Mouse (Mus musculus): ENCODE measurements around the gene Zfp811.
"Not testable (repeated sequence)": the region's sequence is repeated elsewhere in the genome, so short reads cannot be mapped to it uniquely, and the experiment has no call there.

Gene Zfp811

DNA sequence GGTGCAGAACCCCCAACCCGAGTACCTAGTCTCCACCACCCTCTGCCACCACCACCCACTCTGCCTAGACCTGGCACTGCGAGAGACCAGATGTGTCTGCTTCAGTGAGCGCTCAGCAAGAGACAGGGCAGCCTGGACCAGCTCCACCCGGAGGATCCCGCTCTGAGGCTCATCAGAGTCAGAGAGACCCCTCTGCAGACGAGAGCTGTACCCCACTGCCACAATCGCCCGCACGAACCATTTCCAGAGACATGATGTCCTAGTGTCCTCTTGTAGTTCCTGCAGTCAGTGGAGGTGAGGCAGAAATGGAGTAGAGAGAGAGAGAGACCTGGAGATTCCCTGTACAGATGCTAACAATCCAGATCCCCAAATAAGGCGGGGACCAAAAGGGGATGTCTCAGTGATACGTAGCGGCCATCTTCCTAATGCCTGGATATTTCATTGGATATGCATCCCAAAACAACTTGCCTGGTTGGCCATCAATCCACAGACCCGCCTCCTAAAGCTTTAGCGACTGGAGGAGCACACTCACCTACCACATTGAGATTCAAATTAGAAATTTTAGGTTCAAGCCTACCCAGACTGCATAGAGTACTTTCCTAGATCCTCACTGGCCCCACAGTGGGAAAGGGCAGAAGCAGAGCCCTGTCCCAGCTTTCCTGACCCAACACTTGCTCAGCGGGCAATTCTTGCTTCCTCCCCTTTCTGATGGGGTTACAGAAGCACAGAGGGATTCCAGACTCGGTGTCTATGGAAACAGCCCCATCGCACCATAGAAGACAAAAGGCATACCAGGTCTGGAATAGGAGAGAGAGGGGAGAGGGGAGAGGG is at the start of gene Zfp811:
Gene Zfp811 (minus strand): TSS at position 388 of the 831 bp plus-strand sequence.
- DNase-seq, result peak; percentile 57 to 69

- DNase-seq, result not testable (repeated sequence)
Measured at GRCm38 (mm10) chr17:32856713-32857112, 47.0 kb upstream of the Zfp811 start.

- DNase-seq, result no peak
Measured at GRCm38 (mm10) chr17:32851581-32851980, 41.9 kb upstream of the Zfp811 start.

GRCm38 (mm10) chr17:32841388-32841787 is 31.7 kb upstream of the Zfp811 start:
- DNase-seq, result no peak

- no peak for DNase-seq
Measured at GRCm38 (mm10) chr17:32839083-32839802, 29.5 kb upstream of the Zfp811 start.

- DNase-seq, result no peak
Measured at GRCm38 (mm10) chr17:32830418-32830782, 20.7 kb upstream of the Zfp811 start.

DNA sequence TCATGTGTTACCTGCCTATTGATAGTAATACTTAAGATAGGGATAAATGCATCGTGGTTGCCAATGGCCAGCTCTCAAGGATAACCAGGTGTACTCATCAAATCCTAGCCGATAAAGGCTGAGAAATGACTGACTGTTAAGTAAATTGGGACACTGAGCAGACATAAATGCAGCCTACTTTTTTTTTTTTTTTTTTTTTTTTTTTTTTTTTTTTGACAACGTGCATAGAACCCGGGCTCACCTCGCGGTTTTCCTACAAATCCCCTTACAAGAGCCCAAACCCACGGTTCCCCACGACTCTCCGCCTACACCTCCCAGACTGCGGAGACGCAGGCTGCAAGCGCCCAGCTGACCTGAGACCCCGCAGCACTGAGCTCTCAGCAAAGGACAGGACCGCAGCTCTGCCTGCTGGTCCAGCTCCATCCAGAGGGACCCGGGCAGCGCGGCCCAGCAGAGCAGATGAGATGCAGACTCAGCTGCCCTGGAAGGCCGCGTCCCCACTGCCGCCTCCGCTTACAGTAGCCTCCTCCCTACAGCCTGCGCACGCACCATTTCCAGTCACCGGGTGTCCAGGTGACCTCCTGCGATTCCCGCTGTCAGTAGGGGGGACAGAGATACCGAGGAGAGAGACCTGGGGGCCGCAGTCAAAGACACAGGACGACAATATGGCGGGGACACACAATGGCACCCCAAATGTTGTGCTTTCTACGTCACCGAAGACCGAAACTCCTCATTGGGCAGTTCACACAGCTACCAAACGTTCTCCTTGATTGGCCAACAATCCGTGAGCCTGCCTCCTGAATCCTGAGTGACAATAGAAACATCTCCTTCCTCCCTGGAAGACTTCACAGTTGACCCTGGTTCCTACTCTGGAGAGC is 20.0 kb upstream of the Zfp811 start, which contains the start of gene Zfp799:
Gene Zfp799 (minus strand): TSS at position 722 of the 878 bp plus-strand sequence.
- DNase-seq, result peak; percentile 77 to 89

- no peak for DNase-seq
Measured at GRCm38 (mm10) chr17:32816074-32816784, 6.5 kb upstream of the Zfp811 start.

GRCm38 (mm10) chr17:32814136-32814535 is 4.4 kb upstream of the Zfp811 start:
- DNase-seq, result no peak

DNA sequence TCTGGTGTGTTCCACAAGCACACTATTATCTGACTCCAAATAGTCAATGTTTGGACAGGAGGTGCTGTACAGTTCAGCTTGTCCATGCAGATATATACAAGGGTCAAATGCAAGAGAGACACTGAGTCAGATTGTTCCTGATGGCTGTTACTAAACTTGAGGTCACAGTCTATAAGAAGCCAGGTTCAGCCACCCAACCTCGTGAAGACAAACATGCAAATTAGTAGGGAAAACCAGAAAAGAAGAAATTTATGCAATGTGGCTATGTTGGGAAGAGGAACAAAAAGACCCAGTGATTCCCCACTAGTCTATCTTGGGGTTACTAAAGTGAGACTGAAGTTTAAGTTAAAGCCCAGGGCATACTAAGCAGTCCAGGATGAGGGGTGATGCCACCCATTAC is 917 bp upstream of the Zfp811 start:
- DNase-seq, result no peak

GRCm38 (mm10) chr17:32808921-32809320 is 810 bp downstream of the Zfp811 start:
- DNase-seq, result peak in 1 of 2 experiments; percentile 25

- DNase-seq, result no peak
Measured at GRCm38 (mm10) chr17:32789244-32789643, 20.5 kb downstream of the Zfp811 start.

- DNase-seq, result no peak
Measured at GRCm38 (mm10) chr17:32788576-32788975, 21.2 kb downstream of the Zfp811 start.

- peak; percentile 85 to 94 for DNase-seq
Measured at GRCm38 (mm10) chr17:32788094-32788559, 21.6 kb downstream of the Zfp811 start, which contains the start of gene Zfp871. Gene Zfp871 (minus strand): TSS chr17:32788287.

- DNase-seq, result no peak
Measured at GRCm38 (mm10) chr17:32787436-32788093, 22.2 kb downstream of the Zfp811 start.

DNA sequence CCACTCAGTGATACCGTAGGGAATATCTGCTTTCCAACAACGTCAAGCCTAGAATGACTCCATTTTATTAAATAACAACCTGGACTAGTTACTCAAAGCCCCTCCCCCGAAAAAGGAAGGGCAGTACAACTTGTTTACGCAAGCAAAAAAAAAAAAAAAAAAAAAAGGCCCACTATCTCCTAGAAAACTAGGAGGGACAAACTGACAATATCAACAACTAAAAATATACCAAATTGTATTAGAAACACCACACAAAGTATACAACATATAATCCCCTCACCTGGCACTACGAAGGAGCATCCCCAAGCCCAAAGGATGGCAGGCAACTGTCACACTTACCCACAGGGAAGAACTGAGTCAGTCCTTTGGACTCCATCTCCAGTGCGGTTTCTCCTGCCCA is 22.8 kb downstream of the Zfp811 start:
- no peak for DNase-seq

- DNase-seq, result no peak
Measured at GRCm38 (mm10) chr17:32785656-32786055, 24.1 kb downstream of the Zfp811 start.

DNA sequence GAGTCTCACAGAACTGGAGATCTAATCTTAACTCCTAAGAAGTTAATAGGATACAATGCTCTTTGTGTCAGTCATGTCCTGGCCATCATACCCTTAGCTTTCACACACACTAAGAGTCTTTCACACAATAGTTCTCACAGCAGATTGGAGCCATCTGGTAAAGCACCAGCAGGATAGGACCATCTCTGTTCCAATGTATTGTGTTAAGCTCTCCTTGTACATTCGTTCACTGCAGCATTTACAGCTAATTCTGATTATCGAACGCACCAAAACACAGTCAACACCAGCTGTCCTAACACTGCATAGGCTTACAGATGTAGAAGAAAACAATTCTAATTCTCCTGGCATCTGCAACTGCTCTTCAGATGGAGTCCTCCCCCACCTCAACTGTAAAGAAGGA is 32.2 kb downstream of the Zfp811 start:
- no peak for DNase-seq

DNA sequence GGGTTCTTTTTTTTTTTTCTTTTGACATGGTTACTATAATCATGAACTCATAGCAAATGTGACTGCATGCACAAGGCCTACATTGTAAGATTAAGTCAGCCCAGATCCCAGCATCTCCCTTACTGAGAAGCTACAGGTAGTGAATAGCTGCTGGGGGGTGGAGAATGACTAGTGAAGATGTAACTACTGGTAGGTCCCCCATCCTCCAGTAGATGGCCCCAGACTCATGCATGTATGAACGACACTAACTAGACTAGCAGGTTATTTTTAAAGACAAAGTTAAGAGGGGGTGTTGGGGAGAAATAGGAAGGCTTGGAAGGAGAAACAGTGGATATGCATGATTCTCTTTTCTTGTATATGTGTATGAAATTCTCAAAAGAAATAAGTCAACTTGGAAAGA is 38.5 kb downstream of the Zfp811 start:
- DNase-seq, result peak; percentile 13 to 15

- no peak for DNase-seq
Measured at GRCm38 (mm10) chr17:32766422-32766821, 43.3 kb downstream of the Zfp811 start.

GRCm38 (mm10) chr17:32757331-32757730 is 52.4 kb downstream of the Zfp811 start:
- DNase-seq, result no peak

GRCm38 (mm10) chr17:32753634-32754033 is 56.1 kb downstream of the Zfp811 start:
- peak; percentile 8 to 15 for DNase-seq
